Mouse (Mus musculus) right cerebral cortex, adult 2 months (tissue): Measurements from ENCODE around the gene Tex37.

Experiments
- DNase-seq, 2 experiments: peaks; one replicate each; pipeline ENCODE4 v3.0.0; 2021 to 2022; ENCODE audit warnings: low spot score in 2 of 2

Gene Tex37

DNA sequence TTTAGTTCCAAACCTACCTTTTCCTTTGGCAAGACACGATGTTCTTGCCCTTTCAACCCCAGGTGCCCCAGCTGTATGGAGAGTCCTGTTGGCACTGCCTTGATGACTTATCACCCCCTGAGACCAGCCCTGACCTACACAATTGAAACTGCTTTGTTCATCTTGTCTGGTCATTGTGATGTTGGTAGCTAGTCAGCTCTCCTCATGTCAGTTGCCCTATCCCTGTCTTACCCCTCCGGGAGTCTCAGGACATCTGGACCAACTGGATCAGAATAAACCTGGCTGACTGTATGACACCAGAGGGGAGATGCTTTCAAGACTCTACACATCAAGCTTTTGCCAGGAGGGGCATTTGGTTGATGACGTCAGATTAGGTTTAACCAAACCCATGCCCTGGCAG is at the start of gene Tex37:
Gene Tex37, minus strand, starts transcription at position 101 of the 400 bp plus-strand sequence.
- no peak for DNase-seq

DNA sequence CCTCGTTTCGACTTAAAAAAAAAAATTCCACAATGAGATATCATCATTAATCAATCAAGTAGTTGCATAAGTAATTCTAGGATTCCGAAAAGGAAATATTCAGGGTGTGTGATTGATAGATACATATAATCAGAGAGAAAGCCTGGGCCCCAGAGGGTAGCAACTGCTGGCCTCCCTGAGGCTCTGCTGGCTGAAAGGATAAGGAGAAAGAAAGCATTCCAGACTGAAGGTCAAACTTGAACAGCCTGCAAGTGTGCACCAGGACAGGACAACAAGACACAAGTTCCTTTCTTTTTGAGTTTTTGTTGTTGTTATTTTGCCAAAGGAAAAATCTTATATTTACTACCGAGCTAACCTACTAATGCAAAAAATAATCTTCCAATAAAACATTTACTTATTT is 49.6 kb upstream of the Tex37 start:
- DNase-seq: no peak

DNA sequence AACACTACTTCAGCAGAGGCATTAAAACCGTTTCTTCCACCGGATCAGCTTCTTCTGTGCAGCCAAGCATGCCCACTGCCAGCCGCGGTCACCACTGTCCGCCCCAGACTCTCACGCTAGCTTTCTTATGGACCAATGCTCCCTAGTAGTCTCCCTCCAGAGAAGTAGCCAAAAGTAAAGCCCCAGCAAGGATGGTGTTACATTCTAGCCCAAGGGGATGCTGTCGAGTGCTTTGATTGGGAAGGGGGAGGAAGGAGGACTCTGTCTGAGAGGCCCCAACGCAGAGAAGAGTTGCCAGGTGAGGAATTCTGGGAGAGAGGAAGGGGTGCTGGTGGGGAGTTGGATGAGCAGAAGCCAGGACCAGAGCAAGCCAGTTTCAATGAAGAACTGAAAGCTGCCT is 48.7 kb upstream of the Tex37 start:
- no peak for DNase-seq

- DNase-seq: no peak
Measured at GRCm38 (mm10) chr6:70965694-70966093, 47.0 kb upstream of the Tex37 start.

DNA sequence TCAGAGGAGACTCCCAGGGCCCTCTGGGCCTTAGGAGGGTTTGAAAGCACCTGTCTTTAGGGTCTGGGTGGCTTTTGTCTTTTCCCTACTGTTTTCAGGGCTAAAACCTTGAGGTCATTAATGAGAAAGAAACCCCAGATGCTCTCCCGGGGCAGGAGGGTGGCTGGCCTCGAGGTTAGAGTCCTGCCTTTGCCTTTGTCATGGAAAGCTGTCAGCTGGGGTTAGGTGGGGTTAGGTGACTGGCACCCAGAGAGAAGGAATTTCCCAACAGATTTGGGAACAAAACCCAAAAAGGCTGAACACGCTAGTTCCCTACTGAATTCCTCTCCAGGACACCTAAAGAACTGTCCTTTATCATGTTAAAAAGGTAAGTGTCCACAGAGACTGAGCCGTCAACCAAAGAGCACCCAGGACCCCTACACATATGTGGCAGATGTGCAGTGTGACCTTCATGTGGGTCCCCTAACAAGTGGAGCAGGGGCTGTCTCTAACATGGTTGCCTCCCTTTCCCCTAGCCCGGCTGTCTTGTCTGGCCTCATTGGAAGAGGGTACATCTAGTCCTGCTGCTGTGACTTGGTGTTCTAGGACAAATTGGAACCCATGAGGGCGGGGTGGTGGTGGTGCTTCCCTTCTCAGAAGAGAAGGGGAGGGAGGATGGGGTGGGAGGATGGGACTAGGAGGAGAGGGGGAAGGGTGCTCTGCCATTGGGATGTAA is 45.5 kb upstream of the Tex37 start:
- no peak for DNase-seq

DNA sequence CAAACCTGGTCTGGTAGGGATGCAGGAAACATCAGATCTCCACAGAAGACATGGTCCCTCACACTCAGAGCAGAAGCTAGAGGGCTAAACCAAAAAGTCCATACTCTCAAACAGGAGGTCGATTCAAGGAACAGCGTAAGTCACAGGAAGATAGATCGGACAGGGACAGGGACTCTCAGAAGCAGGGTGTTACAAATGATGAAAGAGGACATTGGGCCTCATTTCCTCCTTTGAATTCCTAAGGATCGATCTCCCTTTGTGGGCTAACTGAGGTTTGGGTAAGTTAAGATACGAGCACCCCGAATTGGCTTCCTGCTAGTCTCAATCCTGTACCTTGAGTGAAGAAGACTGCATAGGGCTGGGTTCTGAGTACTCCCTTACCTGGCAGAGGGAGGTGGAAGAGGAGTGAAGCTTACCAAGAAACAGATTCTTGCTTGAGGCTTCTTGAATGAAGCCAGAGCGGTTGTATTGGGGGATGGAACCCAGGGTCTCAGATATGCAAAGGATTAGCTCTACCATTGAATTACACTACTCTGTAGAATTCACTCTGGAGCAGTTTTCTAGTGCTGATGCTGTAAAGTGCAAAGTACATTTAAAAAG is 38.7 kb upstream of the Tex37 start:
- DNase-seq: peak in 1 of 2 experiments; percentile 4

DNA sequence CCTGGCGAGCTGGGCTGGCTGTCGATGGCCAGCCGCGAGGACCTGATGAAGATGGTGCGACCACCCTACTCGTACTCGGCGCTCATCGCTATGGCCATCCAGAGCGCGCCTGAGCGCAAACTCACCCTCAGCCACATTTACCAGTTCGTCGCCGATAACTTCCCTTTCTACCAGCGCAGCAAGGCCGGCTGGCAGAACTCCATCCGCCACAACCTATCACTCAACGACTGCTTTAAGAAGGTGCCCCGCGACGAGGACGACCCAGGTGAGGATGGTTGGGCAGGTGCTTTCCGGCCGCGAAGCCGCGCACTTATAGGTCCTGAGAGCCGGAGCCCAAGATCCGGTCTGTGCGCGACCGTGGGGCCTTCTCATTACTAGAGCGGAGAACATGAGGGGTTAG is 38.2 kb upstream of the Tex37 start:
- peak; percentile 3 to 11 for DNase-seq

DNA sequence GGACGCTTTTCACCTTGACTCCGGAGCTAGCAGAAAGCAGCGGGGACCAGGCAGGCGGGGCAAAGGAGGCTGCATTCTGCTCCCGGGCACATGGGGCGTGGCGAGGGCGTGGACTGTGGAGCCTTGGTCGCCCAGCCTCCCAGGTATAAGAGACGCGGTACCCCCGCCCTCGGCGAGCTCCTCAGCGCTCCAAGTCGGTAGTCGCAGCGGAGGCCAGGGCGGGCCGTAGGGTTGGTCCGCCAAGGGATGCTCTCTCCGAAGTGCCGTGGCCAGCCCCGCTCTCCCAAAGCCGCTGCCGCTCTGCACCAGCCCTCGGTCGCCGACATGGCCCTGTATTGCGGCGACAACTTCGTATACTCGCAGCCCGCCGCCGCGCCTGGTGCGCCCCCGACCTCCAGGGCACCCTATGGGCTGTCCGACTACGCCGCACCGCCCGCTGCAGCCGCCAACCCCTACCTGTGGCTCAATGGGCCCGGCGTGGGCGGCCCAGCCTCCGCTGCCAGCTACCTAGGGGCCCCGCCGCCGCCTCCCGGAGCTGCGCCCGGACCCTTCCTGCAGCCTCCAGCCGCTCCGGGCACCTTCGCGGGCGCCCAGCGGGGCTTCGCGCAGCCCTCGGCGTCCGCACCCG is 37.7 kb upstream of the Tex37 start, which contains the start of gene Foxi3:
Gene Foxi3, plus strand, starts transcription at position 247 of the 628 bp plus-strand sequence.
- no peak for DNase-seq

GRCm38 (mm10) chr6:70955841-70956240 is 37.1 kb upstream of the Tex37 start:
- DNase-seq: peak in 1 of 2 experiments; percentile 6

DNA sequence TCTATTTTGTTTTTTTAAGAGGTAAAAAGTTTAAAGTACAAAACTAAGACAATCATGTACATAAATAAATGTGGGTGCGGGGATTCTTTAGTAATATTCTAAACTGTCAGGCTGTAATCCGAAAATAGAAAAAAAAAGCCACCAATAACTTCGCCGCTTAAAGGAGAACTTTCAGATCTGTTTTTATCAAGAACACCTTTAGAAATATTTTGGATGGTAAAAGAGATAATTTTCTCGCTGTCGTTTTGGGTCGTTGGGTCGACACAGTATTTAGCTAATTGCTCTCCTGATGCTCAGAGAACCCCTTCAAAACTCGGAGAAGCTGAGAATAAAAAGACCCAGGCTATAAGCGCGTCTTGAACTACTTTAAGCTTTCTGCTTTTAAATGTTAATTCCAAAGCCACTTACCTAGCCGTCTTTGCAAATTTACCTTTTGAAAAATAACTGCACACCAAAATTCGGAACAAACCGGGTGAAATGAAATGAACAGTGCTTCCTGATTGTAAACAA is 36.6 kb upstream of the Tex37 start:
- no peak for DNase-seq

DNA sequence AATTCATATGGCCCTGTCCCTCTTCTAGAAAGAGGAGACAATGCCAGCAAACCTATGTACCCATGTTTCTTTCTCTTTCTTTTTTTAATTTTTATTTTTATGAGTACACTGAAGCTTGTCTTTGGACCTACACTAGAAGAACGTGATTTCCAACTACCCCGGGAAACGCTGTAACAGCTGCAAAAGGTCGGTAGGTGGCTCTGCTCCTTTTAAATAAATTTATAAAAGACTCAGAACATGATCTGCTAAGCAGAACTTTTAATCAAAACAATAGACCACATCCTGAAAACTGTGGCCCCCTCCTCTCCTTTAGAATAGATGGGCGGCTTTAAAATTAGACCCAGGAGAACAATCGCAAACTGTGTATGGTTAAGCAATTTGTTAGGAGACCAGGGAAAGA is 35.3 kb upstream of the Tex37 start:
- peak in 1 of 2 experiments; percentile 16 for DNase-seq

DNA sequence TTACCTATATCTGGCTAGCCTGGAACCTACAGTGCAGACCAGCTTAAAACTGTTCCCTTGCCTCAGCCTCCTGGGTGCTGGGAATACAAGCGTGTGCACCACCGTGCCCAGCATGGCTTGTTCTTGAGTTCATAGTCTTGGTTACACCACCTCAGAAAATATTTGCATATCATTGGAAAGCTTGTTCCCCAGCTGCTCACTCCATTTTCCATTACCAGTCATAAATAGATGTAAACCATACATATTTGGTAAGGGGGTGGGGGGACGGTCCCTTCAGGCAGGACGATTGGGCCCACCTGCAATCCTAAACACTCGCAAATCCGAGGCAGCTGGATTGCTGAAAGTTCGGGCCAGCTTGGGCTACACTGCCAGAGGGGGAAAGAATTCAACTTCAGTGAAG is 34.5 kb upstream of the Tex37 start:
- no peak for DNase-seq

DNA sequence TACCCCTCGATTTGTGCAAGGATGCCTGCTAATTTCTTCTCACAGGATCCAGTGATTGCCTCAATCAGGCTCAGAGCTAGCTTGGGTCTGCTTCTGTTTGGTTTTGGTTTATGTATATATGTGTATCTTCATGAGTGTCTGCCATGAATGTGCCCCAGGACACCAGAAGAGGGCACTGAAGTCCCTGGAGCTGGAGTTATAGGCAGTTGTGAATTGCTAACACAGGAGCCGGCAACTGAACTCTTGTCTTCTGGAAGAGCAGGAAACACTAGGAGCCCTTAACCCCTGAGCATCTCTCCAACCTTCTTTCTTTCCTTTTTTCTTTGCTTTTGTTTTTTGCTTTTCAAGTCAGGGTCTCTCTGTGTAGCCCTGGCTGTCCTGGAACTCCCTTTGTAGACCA is 13.1 kb upstream of the Tex37 start:
- no peak for DNase-seq

DNA sequence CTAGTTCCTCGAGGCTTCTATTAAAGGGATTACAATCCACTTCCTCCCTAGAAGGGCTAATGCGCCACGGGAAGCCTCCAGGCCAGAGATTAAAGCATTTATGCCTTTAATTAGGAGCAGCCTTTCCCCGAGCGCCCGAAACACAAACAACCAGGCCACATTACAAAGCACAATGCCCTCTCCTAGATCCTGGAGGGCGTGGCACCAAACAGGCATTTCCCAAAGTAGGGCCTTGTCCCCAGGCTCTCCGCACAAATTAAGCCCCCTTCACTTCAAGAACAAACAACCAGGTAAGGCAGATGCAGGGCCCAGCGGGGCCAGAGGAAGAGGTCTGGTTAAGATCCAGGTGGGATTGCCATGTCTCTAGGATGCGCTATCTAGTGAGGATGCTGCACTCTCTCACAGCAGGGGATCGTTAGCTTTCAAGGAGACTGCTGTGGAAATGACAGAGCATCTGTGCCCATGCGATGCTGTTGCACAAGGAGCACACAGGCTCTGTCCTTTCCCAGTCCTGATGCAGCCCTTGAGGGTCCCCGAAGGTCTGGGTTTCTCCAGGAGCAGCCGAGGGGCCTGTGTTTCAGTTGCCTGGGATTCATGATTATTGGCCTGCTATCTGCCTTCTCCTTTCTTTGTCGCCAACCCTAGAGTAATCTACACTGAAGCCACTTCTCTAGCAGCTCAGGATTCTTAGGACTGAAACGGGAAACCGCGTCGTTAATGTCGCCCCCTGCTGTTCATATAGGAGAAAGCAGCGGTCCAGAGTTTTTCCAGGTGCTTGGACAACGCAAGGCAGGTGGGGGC is 2.7 kb upstream of the Tex37 start:
- peak; percentile 61 to 64 for DNase-seq

GRCm38 (mm10) chr6:70912396-70912765 is 6.3 kb downstream of the Tex37 start:
- DNase-seq: no peak

DNA sequence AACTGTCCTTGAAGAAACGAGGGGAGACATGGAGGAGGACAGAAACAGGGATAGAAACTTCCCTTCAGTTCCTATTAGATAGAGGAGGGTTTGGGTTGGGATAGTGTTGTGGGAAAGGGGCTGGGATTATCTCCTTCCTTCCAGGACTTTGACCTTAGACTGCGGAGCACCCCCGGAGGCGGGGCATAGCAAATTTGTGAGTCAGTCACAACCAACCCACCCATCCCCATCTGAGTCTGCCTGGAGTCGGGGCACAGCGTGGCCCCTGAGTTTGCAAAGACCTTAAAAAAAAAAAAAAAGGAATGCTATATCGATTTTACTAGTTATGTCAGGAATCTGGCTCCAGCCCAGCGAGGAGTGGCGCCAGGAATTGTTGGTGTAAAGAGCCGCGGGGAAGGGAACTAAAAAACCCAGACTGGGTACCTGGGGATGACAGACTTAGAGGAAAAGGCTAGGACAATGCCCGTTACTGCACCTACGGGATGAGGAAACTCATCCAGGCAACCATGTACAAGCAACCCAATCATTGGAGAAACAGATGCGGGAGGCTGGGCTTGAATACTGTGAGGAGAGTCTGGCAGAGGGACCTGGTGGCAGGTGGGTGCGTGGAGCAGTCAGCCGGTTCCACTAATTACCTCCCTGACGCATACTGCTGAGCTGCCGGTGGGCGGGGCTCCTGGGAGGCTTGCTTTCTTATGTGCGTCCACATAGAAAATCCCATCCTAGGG is 6.9 kb downstream of the Tex37 start:
- peak; percentile 53 to 63 for DNase-seq

- no peak for DNase-seq
Measured at GRCm38 (mm10) chr6:70910285-70910684, 8.4 kb downstream of the Tex37 start.

- no peak for DNase-seq
Measured at GRCm38 (mm10) chr6:70909572-70909971, 9.2 kb downstream of the Tex37 start.

GRCm38 (mm10) chr6:70903689-70904088 is 15.0 kb downstream of the Tex37 start:
- DNase-seq: no peak

GRCm38 (mm10) chr6:70899594-70900003 is 19.1 kb downstream of the Tex37 start:
- no peak for DNase-seq

DNA sequence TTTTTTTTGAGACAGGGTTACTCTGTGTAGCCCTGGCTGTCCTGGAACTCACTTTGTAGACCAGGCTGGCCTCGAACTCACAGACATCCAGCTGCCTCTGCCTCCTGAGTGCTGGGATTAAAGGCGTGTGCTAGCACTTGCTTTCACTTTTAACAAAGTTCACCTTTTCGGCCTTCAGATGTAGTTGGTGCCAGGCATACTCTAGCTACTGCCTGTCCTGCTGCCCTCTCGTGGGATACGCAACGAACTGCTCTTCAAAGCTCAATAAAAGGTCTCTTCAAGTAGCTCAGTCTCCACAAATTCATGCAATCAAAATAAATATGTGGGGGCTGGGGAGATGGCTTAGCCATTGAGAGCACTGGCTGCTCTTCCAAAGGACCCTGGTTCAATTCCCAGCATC is 20.6 kb downstream of the Tex37 start:
- DNase-seq: no peak
